Mouse (Mus musculus): Measurements from ENCODE around the gene Taok1. TPM values are rescaled to one million over a fixed set of nuclear protein-coding genes. Genes with fewer than 3 reads are reported as not detected.
A peak's percentile ranks its signal among the peaks of the same experiment; 100 is the strongest.
"Not testable (repeated sequence)": the region's sequence is repeated elsewhere in the genome, so short reads cannot be mapped to it uniquely, and the experiment has no call there.

Taok1 gene
- polyA plus RNA-seq, 1 experiment from 2014 or later: 27.7 TPM

DNA sequence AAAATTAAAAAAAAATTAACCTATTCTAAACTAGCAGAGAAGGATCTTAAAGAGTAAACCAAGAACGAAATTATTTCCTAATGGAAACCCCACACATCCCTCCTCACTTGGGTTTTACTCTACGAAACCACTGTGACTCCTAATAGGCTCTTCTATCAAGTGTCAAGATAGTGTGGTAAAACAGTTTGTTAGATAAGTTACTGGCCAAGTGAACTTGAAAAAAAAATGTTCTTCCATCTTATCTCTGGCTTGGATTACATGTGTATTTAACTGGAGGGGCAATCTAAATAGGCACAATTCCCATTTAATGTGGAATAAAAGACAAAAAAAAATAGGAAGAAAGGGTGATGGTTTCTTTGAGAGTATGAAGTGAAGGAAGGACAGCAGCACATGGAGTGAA lies 76.8 kb downstream of the Taok1 start:
- H3K27ac ChIP-seq: no peak overlapping the region

DNA sequence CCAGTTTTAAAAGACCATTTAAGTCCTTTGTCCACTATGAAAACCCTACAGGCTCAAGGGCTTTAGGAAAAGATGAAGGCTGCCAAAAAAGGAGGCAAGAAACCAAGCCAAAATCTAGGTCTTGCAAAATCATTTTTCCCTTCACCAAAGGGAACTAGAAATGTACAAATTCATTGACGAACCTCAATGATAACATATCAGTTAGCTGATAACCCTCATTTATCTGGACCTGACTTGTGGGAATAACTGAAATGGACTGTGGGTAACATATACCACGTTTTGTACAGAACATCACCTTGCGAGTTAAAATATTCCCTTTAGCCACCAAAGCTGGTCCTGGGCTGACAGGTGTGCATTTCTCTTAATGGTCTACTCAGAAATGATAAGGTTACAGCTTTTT lies 78.0 kb downstream of the Taok1 start:
- H3K27me3 ChIP-seq: no peaks in the 10 kb centered on the region
- H3K4me3 ChIP-seq (replicated peaks): no peak overlapping the region
- no peak overlapping the region for H3K9ac ChIP-seq
- no peaks in the 10 kb centered on the region for H3K4me1 ChIP-seq
- no peak overlapping the region for H3K27ac ChIP-seq
- ATAC-seq (ENCODE audit: low FRiP score): no peak
- no peaks in the 10 kb centered on the region for H3K9me3 ChIP-seq
- H3K36me3 ChIP-seq (replicated peaks): peaks cover 4% of the 10 kb centered on the region
- no peak overlapping the region for H3K4me2 ChIP-seq
- 90% methylated on average over 3 of the region's 3 CpGs for WGBS

More for the DNA sequence above, 76.8 kb downstream of the Taok1 start:
- Histone ChIP-seq H3K36me3 (replicated peaks) (peaks cover 5% of the 10 kb centered on the region), H3K4me1 (no peaks in the 10 kb centered on the region), H3K9me3 (no peaks in the 10 kb centered on the region), H3K4me2 (no peak overlapping the region), H3K27me3 (no peaks in the 10 kb centered on the region), H3K4me3 (replicated peaks) (no peak overlapping the region), H3K9ac (no peak overlapping the region)
- 95% methylated on average over 2 of the region's 2 CpGs for WGBS
- no peak for ATAC-seq (ENCODE audit: low FRiP score)

DNA sequence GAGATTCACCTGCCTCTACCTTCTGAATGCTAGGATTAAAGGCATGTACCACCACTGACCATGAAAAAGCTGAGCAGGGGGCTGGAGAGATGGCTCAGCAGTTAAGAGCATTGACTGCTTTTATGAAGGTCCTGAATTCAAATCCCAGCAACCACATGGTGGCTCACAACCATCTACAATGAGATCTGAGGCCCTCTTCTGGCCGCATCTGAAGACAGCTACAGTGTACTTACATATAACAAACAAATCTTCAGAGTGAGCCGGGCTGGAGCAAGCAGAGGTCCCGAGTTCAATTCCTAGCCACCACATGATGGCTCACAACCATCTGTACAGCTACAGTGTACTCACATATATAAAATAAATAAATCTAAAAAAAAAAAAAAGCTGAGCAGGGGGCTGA lies 79.2 kb downstream of the Taok1 start:
- H3K9me3 ChIP-seq; ATAC-seq (ENCODE audit: low FRiP score); H3K4me1 ChIP-seq; H3K27me3 ChIP-seq; H3K36me3 ChIP-seq (replicated peaks); H3K9ac ChIP-seq; H3K27ac ChIP-seq; H3K4me2 ChIP-seq; H3K4me3 ChIP-seq (replicated peaks): not testable (repeated sequence)
- WGBS: 88% methylated on average over 3 of the region's 3 CpGs

DNA sequence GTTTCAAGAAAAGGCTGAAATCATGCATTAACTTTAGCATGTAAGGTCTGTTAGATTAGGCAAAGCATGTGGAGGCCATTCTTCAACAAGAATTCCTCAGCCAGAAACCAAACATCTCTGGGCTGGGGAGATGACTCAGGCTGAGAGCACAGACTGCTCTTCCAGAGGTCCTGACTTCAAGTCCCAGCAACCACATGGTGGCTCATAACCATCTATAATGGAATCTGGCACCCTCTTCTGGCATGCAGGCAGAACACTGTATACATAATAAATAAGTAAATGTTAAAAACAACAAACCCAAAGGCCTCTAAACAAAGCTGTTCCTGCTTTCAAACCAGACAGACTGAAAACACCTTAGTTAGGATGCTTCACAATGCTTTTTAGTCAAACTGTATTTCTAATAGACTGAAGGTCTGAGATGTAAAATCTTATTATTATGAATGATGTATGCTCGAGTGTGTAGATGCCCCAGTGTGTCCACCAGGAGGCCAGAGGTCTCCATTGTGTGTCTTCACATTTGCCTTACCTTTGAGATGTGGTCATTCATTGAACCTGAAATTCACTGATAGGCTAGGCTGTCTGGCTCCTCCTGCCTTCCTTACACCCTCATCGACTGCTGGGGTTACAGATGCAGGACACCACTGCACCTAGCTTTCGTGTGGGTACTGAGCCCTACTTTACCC lies 81.7 kb downstream of the Taok1 start:
- Histone ChIP-seq H3K36me3 (replicated peaks) (peaks cover 4% of the 10 kb centered on the region; the same call in 1 of the 2 replicates), H3K4me1 (peaks cover 2% of the 10 kb centered on the region; the same call in 1 of the 2 replicates), H3K4me3 (replicated peaks) (no peak overlapping the region), H3K9ac (no peak overlapping the region), H3K27ac (no peak overlapping the region), H3K27me3 (no peaks in the 10 kb centered on the region), H3K4me2 (no peak overlapping the region), H3K9me3 (no peaks in the 10 kb centered on the region)
- WGBS: 80% methylated on average over 3 of the region's 3 CpGs
- ATAC-seq (ENCODE audit: low FRiP score): no peak

DNA sequence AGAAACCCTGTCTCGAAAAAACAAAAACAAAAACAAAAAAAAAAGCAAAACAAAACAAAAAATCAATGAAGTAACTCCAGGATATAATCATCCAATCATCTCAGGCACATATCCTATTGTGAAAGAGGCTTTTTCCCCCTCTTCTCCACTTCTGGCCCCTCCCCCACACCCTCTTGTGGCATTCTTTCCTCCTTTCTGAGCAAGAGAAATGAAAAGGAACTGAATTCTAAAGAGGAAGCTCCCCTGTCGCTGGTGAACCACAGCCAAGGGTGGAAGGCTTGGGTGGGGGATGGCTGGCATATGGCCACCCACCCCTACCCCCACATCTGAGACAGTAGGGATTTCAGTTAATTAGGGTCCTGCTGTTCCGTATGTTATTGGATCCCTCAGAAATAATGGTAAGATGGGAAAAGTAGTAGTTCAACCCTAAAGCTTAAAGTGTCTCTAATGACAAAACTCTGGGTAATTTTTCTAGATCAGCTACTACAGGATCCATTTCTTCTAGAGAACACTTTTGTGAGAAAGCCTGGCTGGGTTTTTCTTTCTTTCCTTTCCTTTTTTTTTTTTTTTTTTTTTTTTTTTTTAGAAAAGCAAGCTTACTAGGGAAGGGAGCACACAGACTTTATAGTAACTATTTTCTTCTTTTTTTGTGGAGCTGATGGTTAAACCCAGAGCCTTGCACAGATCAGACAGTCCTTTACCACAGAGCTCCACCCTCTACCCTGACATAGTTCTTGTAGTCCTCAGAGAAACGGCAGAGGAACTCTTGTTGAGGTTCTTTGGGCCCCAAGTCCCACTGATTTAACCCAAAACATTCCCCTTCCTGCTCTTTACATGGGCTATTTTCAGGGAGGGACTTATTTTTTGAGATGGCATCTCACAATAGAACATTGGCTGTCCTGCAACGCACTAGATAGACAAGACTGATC lies 86.8 kb downstream of the Taok1 start:
- Histone ChIP-seq H3K36me3 (replicated peaks) (no peaks in the 10 kb centered on the region), H3K4me2 (no peak overlapping the region), H3K27ac (peak overlapping the region; percentile 10; the same call in 1 of the 2 replicates), H3K4me3 (replicated peaks) (no peak overlapping the region), H3K9me3 (no peaks in the 10 kb centered on the region), H3K9ac (no peak overlapping the region), H3K27me3 (peaks cover 17% of the 10 kb centered on the region), H3K4me1 (peaks cover 24% of the 10 kb centered on the region)
- 46% methylated on average over 5 of the region's 5 CpGs for WGBS
- ATAC-seq (ENCODE audit: low FRiP score): no peak

DNA sequence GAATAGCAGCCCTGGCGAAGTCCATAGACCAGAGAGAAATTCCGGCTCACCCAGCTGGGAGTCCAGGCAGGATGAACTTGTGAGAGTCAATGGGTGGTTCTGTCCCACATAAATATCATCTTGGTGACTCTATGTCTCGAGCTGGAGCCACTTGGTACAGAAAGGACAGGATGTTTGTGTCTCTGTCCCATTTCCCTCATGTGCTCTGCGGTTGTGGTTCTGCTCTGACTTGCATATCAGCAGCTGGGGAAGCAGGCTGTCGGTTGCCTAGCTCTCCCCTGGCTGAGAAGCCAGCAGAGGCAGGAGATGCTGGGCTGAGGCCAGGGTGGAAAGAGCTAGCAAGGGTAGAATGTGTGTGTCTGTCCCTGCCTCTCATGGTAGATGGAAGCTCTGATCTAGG lies 88.6 kb downstream of the Taok1 start, which contains the start of gene Gm10392:
TSS of gene Gm10392 (minus strand) at position 156 of the 400 bp plus-strand sequence.
- Histone ChIP-seq H3K4me1 (peaks cover 42% of the 10 kb centered on the region), H3K4me3 (replicated peaks) (no peak within 1 kb of the TSS), H3K4me2 (no peak within 1 kb of the TSS), H3K27ac (0 out of 2 replicates have a peak within 1 kb of the TSS, but pooled peaks have one; percentile 31), H3K27me3 (peaks cover 35% of the 10 kb centered on the region), H3K9ac (peak within 1 kb of the TSS; percentile 38; the same call in 1 of the 2 replicates), H3K36me3 (replicated peaks) (no peaks in the 10 kb centered on the region), H3K9me3 (no peaks in the 10 kb centered on the region)
- 85% methylated on average over 5 of the region's 5 CpGs for WGBS
- no peak for ATAC-seq (ENCODE audit: low FRiP score)

DNA sequence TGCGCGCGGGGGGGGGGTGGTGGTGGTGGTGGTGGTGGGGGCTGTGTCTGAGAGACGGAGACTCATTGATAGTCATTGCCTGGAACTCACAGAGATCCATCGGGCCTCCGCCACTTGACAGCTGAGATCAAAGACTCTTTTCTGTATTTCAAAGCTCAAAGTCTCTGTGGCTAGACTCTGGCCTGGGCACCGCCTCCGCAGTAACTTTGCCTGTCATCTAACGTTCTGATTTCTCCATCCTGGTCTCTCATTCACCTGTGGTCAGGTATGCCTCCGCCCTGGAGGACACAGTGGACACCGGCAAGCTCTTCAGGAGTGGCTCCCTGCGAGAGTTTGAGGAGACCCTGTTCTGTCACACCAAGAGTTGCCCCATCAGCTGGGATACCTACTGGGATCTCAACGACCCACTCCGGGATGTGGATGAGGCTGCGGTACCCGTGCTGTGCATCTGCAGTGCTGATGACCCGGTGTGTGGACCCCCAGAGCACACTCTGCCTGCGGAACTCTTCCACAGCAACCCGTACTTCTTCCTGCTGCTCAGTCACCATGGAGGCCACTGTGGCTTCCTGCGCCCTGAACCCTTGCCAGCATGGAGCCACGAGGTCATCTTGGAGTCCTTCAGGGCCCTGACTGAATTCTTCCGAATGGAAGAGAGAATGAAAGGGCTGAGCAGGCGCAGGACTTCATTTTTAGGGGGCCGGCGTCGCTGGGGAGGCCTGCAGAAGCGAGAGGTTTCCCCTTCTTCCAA lies 89.4 kb downstream of the Taok1 start:
- WGBS: 83% methylated on average over 27 of the region's 27 CpGs

DNA sequence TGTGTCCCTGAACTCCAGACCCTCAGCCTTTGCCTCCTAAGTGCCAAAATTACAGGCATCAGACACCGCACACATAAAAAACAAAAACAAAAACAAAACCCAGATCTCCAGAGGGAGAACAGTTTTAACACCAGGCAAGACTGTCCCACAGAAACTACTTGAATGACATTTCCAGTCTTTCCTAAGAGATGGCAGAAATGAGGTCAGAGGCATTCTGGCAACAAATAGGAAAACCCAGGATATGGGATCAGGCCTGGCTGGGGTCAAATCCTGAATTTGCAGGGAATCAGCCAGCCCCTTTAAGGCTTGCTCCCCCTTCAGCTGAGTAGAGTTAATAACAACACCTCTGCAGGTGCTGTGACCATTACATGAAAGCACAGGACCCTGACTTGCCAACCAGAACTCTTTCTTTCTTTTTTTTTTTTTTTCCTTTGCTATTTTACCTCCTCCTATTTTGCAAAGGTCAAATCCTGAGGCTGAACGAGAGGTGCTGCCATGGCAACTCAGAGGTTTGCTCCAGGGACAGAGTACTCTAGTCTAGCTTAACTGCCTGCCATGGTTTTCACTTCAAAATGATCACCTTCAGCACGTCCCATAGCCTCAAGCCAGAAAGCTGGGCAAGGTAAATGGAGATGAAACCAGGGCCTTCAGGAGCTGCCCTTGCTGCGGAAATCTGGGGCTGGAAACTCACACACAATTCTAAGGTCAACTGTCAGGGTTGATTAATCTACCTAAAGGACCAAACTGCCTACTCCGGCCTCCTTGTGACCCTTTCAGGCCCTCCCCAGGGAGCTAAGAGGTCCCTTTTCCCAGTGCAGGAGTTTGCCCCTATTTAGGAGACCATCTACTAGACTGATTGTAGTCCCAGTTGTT lies 90.8 kb downstream of the Taok1 start:
- Histone ChIP-seq H3K4me3 (replicated peaks) (no peak overlapping the region), H3K9me3 (no peaks in the 10 kb centered on the region), H3K9ac (no peak overlapping the region), H3K36me3 (replicated peaks) (no peaks in the 10 kb centered on the region), H3K27me3 (peaks cover 36% of the 10 kb centered on the region), H3K4me2 (no peak overlapping the region), H3K27ac (no peak overlapping the region), H3K4me1 (peaks cover 57% of the 10 kb centered on the region)
- WGBS: 61% methylated on average over 5 of the region's 5 CpGs
- ATAC-seq (ENCODE audit: low FRiP score): no peak

More for the DNA sequence above, 89.4 kb downstream of the Taok1 start:
- Histone ChIP-seq H3K27ac (0 out of 2 replicates have a peak overlapping the region, but pooled peaks have one; percentile 1), H3K36me3 (replicated peaks) (no peaks in the 10 kb centered on the region), H3K9me3 (no peaks in the 10 kb centered on the region), H3K4me1 (peaks cover 48% of the 10 kb centered on the region), H3K9ac (no peak overlapping the region), H3K4me2 (no peak overlapping the region), H3K4me3 (replicated peaks) (no peak overlapping the region), H3K27me3 (peaks cover 36% of the 10 kb centered on the region)
- ATAC-seq (ENCODE audit: low FRiP score): no peak

DNA sequence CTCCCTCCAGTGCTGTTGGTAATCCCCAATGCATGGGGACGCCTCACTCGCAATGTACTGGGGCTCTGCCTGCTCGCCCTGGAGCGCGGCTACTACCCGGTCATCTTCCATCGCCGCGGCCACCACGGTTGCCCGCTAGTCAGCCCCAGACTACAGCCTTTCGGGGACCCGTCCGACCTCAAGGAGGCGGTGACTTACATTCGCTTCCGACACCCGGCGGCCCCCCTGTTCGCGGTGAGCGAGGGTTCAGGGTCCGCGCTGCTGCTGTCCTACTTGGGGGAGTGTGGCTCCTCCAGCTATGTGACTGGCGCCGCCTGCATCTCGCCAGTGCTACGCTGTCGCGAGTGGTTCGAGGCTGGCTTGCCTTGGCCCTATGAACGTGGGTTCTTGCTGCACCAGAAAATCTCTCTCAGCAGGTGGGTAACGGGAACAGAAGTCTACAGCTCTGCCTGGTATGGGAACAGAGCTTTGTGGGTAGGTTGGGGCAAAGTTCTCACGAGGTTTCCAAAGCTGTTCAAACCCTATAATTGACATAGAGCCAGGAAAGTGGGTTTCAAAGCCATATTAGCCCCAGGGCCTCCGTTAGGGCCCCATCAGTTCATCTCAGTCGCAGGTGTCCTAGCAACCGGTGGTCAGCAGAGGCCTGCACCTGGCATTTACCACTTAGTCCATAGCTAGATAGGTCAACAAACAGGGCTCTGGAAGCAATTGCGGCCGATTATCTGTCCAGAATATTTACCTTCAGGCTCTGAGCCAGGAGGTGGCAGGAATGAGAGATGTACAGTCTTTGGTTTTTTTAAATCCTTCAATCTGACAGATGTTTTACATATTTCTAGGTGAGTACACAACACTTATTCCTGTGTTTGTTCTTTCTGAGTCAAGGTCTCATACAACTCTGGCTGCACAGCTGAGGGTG lies 91.7 kb downstream of the Taok1 start, which contains the start of gene Trp53i13:
TSS of gene Trp53i13 (minus strand) at position 344 of the 916 bp plus-strand sequence.
- peaks cover 36% of the 10 kb centered on the region for H3K27me3 ChIP-seq
- WGBS: 5% methylated on average over 39 of the region's 39 CpGs
- ATAC-seq (ENCODE audit: low FRiP score): no peak; the same call in 1 of the 2 replicates
- H3K4me3 ChIP-seq (replicated peaks): peak within 1 kb of the TSS; percentile 54
- H3K27ac ChIP-seq: peak within 1 kb of the TSS; percentile 57
- no peaks in the 10 kb centered on the region for H3K36me3 ChIP-seq (replicated peaks)
- H3K9me3 ChIP-seq: no peaks in the 10 kb centered on the region
- H3K9ac ChIP-seq: peak within 1 kb of the TSS; percentile 62
- peaks cover 56% of the 10 kb centered on the region for H3K4me1 ChIP-seq
- H3K4me2 ChIP-seq: peak within 1 kb of the TSS; percentile 94

DNA sequence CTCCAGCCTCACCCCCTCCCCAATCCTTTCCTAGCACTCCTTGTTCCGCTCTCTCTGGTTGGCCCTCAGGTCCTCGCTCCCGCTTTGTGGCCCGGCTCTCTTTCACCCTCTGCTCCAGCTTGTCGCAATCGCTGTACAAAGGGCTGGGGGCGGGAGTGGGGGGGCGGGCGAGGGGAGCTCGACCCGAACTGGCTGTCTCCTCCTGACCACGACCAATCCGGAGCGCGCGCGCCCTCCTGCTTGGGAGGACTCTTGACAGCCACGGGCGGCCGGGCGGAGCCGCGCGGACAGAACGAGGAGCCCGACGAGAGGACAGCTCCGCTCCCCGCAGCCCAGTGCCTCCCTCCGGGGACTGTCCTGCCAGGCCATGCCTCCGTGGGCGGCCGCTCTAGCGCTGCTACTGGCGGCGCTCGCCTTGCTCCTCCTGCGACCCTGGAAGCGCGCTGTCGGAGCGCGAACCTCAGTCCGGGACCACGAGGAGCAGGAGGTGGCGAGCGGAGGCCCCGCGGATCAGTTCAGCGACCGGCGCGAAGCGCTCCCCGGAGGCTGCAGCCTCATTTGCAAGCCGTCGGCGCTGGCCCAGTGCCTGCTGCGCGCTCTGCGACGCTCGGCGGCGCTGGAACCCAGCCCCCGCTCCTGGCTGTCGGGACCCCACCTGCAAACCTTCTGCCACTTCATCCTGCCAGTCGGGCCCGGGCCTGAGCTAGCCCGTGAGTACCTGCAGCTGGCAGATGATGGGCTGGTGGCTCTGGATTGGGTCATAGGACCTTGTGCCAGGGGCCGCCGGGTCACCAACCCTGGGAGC lies 92.6 kb downstream of the Taok1 start, which contains the start of gene Abhd15:
TSS of gene Abhd15 (plus strand) at position 290 of the 805 bp plus-strand sequence.
- Histone ChIP-seq H3K4me2 (peak within 1 kb of the TSS; percentile 94), H3K27ac (peak within 1 kb of the TSS; percentile 57), H3K36me3 (replicated peaks) (no peaks in the 10 kb centered on the region; the same call in 1 of the 2 replicates), H3K27me3 (peaks cover 36% of the 10 kb centered on the region), H3K9me3 (no peaks in the 10 kb centered on the region), H3K9ac (peak within 1 kb of the TSS; percentile 62), H3K4me3 (replicated peaks) (peak within 1 kb of the TSS; percentile 54), H3K4me1 (peaks cover 49% of the 10 kb centered on the region)
- ATAC-seq (ENCODE audit: low FRiP score): peak; percentile 56
- under 1% methylated on average over 67 of the region's 72 CpGs for WGBS

All from forebrain, embryonic 12.5 days (tissue).